Mouse (Mus musculus) brain, adult 2 months (tissue): Measurements from ENCODE around the gene AI597479.
"Not testable (repeated sequence)": the region's sequence is repeated elsewhere in the genome, so short reads cannot be mapped to it uniquely, and the experiment has no call there.

Experiments
- DNase-seq: peaks from one replicate; pipeline ENCODE4 v3.0.0; 2011; ENCODE audit warnings: low read depth, low spot score

AI597479 gene

DNA sequence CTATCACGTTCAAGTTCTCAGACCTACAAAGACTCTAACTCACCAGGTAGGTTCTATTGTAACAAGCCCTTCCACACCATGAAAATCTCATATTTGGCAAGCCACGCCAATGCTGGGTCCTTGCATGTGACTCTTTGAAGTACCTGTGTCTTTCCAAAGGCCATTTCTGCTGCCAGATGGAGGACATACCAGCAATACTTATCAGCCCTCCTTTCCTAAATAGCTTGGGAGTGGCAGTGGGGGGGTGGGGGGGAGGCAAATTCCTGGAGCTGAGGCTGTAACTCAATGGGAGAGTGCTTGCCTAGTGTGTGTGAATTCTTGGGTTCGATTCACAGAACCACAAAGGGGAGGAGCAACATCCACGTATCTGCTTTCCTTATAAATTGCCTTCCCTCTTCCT lies 26.2 kb downstream of the AI597479 start:
- no peak for DNase-seq

DNA sequence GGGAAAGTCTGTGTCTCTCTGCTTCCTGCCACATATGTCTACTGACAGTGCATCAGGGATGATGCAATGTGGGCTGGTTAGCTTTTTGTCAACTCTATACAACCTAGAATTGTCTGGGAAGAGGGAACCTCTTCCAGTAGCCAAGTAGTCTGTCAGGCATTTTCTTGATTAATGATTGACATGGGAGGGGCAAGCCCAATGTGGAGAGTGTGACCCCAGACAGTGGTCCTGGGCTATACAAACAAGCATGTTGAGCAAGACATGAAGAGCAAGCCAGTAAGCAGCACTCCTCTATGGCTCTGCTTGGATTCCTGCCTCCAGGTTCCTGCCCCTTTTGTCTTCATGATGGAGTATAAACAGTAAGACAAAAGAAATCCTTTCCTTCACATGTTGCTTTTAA lies 28.7 kb downstream of the AI597479 start:
- DNase-seq: no peak

DNA sequence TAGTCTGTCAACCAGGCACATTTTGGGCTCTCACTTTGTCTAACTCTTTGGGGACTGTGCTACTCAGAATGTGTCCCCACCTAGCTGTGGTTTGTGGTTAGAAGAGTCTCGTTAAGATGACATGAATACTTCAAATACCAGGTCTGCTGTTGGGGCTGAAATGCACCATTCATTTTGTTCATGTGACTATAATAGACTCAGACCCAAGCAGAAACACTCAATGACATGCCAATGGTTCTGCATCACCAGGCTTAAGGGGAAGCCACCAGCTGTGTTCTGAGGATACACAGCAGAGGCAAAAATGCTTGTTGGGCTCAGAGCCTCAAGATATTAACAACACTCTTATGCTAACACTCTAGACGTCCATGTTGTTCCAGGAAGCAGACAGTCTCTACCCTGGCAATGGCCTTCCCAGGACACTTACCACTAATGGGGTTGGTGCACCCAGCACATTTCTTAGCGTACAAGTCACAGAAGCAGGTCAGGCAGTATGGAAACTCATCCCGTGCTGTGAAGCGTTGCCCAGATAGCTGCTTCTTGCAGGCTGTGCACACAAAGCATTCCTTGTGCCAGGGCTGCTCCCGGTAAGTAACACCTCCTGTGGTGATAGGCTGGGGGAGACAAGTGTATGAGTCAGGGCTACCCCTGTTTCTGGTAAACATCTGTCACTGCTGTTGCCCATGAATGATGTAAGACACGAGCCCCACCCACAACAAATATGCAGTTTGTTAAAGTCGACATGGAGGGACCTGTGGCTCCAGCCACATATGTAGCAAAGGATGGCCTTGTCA lies 29.5 kb downstream of the AI597479 start:
- peak; percentile 63 for DNase-seq

DNA sequence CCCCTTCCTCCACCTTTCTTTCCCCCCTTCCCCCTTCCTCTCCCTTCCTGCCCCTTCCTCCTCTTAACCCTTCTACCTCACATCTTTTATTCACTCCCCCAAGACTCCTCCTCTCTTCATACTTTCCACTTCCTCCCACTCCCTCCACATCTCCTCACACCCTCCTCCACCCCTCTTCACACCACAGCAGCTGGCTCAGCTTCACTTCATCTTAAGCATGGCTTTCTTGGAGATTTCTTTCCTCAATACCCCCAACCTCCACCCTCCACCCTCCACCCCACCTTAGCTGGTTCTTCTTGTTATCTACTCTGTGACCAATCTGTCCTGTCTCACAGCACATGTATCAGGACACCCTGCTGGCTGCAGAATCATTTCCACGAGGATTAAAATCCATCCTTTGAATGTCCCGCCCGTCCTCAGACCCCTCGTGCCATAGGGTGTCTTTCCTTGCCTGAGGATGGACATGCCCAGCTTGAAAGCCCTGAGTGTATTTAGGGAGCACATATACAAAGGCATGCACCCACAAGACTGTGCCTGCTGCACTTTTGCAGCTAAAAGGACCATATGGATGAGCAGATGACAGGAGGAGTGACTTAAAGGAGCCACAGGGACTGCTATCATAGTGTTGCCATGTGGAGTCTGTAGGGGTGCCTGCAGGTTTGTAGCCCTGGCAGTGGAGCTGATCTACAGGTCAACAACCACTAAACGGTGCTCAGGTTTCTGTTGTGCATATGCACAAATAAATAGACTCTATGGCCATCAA lies 31.9 kb downstream of the AI597479 start:
- DNase-seq: peak; percentile 64

DNA sequence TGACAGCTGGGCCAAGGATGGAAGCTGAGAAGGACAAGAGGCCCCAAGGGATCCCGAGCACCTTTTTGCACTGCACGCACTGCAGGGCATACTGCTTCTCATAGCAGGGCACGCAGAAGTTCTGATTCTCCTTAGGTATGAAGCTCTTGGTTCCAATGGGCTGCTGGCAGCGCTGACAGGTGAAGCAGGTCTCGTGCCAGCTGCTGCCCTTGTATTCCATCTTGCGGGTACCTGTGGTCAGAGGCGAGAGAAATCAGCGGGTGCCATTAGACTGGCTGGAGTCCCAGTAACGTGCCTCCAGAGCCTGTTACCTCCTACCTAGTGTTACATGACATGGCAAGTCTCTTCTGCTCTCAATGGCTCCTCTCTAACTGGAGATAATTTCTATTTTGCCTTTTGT lies 33.1 kb downstream of the AI597479 start:
- DNase-seq: no peak

DNA sequence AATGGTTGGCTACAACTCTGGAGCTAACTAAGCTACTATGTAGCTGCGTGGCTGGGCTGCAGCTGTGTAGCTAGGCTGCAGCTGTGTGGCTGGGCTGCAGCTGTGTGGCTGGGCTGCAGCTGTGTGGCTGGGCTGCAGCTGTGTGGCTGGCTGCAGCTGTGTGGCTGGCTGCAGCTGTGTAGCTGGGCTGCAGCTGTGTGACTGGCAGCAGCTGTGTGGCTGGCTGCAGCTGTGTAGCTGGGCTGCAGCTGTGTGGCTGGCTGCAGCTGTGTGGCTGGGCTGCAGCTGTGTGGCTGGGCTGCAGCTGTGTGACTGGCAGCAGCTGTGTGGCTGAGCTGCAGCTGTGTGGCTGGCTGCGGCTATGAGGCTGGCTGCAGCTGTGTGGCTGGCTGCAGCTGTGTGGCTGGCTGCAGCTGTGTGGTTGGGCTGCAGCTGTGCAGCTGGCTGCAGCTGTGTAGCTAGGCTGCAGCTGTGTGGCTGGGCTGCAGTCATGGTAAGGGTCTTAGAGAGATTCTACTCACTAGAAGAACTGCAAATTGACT lies 38.0 kb downstream of the AI597479 start:
- not testable (repeated sequence) for DNase-seq

DNA sequence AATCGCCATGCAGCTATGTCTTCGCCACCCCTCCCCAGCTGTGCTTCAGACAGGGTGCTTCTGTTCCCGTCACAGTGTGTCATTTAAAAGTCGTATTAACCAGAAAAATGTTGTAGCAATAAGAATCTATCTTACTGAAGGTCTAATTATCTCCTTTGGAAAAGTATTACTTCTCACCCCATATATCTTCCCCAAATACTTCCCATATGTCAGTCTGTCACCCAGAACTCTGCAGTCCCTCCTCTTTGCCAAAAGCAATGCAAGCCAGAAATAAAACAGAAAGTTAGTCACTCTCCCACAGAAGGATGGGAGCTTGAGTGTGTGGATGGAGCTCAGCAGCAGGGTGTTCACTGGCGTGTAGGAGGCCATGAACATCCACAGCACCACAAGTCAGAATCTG lies 38.8 kb downstream of the AI597479 start:
- peak; percentile 92 for DNase-seq

DNA sequence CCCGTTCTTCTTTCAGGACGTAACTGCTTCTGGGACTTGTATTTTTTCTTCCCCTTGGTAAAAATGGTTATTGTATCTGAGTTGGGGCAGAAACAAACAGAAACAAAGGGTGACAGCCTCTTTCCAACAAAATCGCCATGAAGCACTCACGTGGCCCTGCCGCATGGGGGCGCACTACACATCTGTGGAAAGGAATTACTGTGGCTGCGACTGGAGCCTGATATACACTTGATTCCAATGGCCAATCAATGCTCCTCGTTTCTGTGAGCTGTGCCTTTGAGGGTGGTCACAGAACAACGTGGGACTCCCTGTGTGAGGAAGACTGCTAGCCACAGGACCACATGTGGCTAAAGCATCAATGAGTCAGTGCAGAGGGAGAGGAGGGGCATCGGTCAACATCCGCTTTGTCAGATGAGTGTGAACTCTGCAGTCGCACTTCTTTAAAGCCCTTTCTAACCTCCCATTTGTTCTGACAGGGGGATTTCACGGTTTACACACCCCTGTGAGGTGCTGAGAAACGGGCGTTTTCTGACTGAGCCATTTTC lies 39.8 kb downstream of the AI597479 start:
- no peak for DNase-seq

DNA sequence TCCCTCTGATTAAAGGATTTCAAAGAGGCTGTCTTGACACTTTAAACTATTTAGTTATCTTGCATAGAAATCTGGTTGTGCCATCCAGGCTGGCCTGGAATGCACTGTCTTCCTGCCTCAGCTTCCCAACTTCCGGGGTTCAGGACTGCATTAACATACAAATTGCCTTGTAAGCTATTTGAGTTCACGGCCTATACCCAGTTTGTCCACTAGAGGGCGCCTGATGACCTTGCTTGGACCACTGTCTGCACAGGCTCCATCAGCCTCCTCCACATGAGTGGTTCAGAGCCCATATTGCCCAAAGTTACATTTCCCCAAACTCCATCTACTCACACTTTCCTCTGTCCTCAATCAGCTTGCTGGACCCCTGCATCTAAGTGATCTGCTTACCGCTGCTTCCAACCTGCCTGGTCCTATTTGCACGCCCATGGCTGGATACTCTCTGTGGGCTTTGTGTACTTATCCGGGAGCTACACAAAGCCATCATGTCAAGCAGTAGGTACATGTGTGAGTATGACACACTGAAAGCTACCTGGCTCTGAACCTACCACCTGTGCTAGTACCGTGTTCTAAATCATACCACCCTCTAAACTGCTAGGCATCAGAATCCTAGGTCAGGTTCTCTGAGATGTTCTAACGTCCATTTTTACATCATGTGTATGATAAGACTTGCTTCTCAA lies 41.2 kb downstream of the AI597479 start:
- DNase-seq: peak; percentile 94

DNA sequence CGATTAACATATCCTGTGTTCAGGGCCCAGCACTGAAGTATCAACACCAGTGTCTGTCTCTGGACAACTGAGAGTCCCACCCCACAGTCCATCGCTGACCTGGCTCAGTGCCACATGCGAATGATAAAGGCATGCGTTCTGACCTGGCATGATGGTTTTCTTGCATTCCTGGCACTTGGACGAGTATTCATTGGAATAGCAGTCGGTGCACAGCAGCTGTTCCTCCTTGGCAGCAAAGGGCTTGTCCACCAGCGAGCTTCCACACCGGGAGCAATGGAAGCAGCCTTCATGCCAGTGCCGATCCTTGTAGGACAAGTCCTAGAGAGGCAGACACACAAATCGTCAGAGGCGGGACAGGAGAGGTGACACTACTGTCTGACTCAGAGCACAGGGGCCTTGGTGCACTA lies 43.0 kb downstream of the AI597479 start:
- peak; percentile 73 for DNase-seq

DNA sequence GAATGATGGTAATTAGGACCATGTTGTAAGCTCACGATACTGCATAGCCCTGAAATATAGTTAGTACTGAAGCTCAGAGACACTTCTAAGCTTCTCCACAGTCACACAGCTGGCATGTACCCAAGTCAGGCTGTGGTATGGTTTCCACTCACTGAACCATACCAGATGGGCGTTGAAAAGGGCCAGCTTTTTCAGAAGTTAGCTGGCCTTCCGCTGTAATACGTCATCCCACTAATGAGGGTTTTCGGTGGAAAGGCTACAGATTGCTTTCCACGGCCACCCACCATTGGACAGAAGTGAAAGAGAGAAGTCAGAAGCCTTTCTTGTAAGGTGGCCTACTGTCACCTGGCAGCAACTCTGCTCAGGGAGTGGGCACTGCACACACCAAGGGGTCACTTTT lies 44.3 kb downstream of the AI597479 start:
- peak; percentile 56 for DNase-seq

DNA sequence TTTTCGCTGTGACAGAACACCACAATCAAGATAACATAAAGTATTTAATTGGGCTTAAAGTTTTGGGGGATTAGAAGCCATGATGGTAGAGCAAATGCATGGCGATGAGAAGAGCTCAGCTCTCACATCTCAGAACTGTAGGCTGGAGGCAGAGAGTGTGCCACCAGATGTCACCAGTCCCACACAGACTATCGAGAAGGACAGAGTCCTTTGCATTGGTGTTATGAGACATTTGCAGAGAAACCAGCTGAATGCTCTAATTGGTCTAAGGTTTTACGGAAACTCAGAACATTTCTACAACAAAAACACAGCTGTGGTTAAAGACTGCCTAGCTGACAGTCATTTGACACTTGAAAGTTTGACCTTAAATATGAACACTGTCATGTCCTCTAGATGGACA lies 44.8 kb downstream of the AI597479 start:
- peak; percentile 78 for DNase-seq

DNA sequence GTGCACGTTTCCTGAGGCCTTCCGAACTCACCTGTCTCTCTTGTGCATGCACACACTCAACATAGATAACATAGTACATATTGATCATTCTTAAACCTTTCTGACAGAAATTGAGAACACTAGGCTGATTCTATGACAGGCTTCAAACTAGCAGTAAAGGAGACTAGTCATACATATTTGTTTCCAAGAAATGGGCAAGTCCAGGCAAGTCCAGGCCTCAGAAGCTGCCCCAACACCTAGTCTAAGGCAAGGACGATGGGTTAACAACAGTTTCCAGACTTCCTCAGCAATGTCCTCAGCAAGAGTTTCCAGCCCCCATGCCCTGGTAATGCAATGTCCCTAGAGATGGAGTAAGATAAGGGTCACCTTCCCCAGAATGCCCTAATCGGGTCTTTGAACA lies 45.3 kb downstream of the AI597479 start:
- no peak for DNase-seq

DNA sequence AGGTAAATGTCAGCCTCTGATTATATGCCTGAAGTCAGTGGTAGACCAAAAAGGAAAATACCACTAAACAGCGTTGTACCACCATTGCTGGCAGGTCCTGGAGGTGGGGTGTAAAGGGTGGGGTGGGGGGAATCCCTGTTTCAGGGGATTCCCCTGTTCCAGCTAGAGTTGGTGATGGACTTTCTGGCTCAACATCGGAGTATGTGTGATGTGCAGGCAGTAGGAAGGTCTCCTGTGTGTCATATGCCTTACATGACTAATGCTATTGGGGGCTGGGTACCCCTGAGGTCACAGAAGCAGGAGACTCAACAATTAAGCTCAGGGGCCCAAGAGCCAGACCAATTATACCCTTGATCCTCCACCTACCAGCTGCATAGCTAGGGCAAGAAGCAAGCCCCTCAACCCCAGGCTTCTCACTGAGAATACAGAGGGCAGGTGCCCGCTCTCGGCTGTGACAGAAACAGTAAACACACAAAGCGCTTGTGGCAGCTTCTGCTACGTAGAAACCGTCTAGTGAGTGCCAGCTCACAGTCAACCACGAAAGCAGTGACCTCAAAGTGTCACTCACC lies 45.9 kb downstream of the AI597479 start:
- no peak for DNase-seq

DNA sequence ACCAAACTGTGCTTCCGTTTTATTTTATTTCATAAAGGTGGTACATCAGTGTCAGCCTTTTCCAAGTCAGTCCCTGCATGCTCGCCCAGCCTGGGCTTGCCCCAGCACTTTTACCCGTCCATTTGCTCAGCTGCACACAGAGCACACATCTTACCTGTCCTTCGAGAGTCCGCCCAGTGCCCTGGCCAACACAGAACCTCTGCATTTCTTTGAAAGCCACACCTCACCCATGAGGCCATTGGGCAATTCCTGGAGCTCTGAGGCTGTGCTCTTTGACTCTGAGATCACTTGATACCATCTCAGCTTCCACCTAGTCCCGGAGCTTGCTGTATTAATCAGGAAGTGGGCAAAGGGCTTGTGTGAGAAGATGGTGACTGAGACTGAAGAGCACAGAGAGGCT lies 46.9 kb downstream of the AI597479 start:
- DNase-seq: no peak

DNA sequence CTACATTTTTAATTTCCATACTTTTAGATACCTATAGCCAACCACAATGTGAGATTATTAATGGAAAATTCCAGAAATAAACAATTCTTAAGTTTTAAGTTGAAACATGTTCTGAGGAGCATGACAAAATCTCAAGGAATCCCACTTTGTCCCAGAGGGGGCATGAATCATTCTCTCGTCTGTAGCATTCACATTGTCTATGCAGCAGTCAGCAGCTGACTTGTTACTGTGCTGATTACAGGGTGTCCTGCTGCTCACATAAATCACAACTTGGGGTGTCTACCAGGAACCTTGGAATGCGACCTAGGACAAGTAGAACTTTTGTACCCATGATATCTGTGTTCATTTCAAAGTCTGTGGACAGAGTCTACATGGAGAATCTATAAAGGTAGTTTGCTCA lies 49.0 kb downstream of the AI597479 start:
- no peak for DNase-seq

DNA sequence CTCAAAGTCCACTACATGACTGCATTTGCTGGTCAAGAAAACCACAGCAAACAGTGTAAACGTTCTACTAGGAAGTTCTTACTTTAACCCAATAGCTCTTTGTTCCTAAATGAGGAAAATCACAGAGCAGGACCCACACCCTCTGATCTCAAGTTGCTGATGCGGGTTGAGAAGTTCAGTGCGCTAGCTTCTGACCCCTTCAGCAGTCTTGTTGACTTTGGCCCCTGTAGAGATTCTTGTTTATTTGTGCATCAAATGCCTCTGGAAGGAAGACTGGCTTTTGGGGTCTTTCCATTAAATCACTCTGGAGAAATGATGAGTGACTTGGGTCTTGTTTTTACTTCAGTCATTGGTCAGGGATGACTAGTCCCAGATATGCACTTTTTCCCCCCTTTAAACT lies 51.7 kb downstream of the AI597479 start:
- no peak for DNase-seq

DNA sequence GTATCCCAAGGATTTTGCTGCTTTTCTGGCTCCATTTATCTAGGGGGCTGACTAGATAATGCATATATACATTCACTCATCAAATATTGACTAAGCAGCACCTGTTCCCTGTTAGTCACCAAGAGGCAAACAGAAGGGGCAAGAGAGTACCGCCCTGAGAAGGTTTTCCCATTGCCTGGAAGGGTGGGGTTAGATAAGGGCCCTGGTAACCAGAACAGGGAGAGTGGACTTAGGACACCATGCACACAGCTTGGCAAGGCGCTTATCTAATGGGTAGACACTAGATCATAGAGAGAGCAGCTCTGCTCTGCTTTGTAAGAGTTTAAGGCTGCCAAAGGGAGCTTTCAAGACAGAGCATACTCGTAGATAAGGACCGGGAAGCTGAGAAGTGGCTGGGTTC lies 54.1 kb downstream of the AI597479 start:
- no peak for DNase-seq

DNA sequence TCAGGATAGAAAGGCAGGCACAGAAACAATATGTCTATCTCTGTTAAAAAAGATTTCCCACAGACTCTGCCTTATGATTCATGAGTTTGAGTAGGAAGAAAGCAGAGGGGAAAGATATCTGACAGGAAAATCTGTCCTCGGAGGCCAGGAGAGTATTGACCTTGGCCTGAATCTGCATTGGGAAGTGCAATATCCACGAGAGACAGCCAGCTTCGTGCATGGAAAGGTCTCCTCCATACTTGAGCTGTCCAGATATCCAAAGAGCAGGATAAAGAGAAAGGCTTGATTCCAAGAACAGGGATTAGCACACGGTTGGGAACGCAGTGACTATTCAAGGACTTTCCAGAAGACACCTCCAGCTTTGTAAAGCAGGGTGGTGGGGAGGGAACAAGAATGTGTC lies 55.0 kb downstream of the AI597479 start:
- DNase-seq: no peak

DNA sequence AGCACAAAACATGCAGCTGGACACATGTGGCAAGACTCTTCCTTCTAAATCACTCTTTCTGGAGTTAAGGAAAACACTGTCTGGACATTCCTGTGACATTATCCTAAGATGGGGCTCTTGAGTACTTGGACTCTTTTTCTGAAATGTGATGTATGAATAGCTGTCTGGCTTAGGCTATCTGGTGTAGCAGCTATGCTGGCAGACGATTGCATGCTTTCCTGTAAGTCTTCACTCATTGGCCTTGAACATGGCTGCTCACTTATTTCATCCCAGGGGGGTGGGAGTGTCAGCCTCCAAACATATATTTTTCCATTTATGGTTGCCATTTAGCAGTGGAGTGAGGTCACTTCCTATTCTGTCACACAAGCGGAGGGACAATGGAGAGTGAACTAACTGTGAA lies 56.0 kb downstream of the AI597479 start:
- no peak for DNase-seq

DNA sequence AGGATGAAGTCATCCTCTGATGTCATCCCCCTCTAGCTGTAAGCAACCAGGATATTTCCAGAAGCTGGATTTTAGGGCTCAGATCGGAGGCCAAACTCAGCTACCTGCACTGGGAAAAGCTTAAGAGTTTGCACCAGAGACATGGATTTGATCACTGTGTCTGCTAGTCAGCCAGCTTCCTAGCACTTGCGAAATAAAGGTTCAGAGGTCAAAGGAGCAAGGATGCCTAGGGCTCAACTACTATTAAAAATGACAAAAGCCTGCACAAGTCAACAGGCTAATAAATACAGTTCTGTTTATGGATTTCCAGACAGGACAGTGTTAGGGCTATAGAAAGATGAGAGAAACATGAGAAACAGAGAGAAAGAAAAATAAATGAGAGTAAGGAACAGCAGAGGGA lies 59.4 kb downstream of the AI597479 start:
- no peak for DNase-seq

DNA sequence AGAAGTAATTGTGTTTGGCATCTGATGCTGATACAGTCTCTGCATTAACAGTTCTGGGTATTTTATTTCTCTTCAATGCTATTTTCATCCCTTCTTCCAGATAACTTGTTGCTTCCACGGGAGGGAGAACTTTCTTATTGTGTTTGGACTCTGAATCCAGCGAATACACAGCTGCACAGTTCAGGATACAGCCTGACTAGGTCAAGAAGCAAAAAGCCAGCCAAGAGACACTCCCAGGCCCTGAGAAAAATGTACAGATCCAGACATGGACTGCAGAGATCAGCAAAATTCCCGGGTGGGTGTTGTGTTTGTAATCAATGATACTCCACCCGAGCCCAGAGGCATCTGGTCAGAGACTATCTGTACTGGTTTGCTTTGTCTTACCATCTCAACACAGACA lies 60.9 kb downstream of the AI597479 start:
- DNase-seq: no peak
